Mouse (Mus musculus): Measurements from ENCODE around the gene Grik4.

- TF ChIP-seq CTCF (IDR thresholded peaks at IDR 0.05; ENCODE audit: control insufficient read depth, insufficient read depth, insufficient replicate concordance, low read depth, low read length) = no peak
- TF ChIP-seq POLR2A (IDR thresholded peaks at IDR 0.05; ENCODE audit: control insufficient read depth, low read depth, low read length) = no peak
Measured at GRCm38 (mm10) chr9:42853077-42853476, 91.2 kb downstream of the Grik4 start.
